Mouse (Mus musculus): ENCODE results near the gene Gne. TPM values are rescaled to one million over a fixed set of nuclear protein-coding genes. Genes with fewer than 3 reads are reported as not detected.

Gne gene
- polyA plus RNA-seq, 1 experiment from 2014 or later: 30.4 TPM

- WGBS: 40% methylated on average over 11 of the region's 11 CpGs
- peak overlapping the region; percentile 38 for H3K4me2 ChIP-seq (replicated peaks; ENCODE audit: low read depth)
- no peak overlapping the region for H3K4me3 ChIP-seq (ENCODE audit: low read depth, low read length)
- TF ChIP-seq CTCF (IDR thresholded peaks at IDR 0.05; ENCODE audit: low read depth): no peak
- no peaks in the 10 kb centered on the region for H3K27me3 ChIP-seq (replicated peaks; ENCODE audit: control insufficient read depth, insufficient read depth, low read length)
- no peak overlapping the region for H3K27ac ChIP-seq (ENCODE audit: low read depth, low read length)
- H3K36me3 ChIP-seq (ENCODE audit: control insufficient read depth, insufficient read depth): no peaks in the 10 kb centered on the region
- no peaks in the 10 kb centered on the region for H3K4me1 ChIP-seq (replicated peaks; ENCODE audit: control insufficient read depth, insufficient read depth, low read length)
- H3K9me3 ChIP-seq (ENCODE audit: control insufficient read depth): no peaks in the 10 kb centered on the region
- H3K9ac ChIP-seq (ENCODE audit: low read depth, low read length): no peak overlapping the region
- no peak for ATAC-seq
Observed at GRCm38 (mm10) chr4:44097576-44098335, 13.8 kb upstream of the Gne start.

- Histone ChIP-seq H3K27me3 (replicated peaks; ENCODE audit: control insufficient read depth, insufficient read depth, low read length) (no peaks in the 10 kb centered on the region), H3K27ac (ENCODE audit: low read depth, low read length) (no peak overlapping the region), H3K9ac (ENCODE audit: low read depth, low read length) (no peak overlapping the region), H3K4me2 (replicated peaks; ENCODE audit: low read depth) (no peak overlapping the region), H3K9me3 (ENCODE audit: control insufficient read depth) (no peaks in the 10 kb centered on the region), H3K36me3 (ENCODE audit: control insufficient read depth, insufficient read depth) (no peaks in the 10 kb centered on the region), H3K4me3 (ENCODE audit: low read depth, low read length) (no peak overlapping the region), H3K4me1 (replicated peaks; ENCODE audit: control insufficient read depth, insufficient read depth, low read length) (no peaks in the 10 kb centered on the region)
- 73% methylated on average over 4 of the region's 4 CpGs for WGBS
- TF ChIP-seq CTCF (IDR thresholded peaks at IDR 0.05; ENCODE audit: low read depth): no peak
- no peak for ATAC-seq
Observed at GRCm38 (mm10) chr4:44094475-44094874, 10.5 kb upstream of the Gne start.

- Histone ChIP-seq H3K9me3 (ENCODE audit: control insufficient read depth) (no peaks in the 10 kb centered on the region), H3K9ac (ENCODE audit: low read depth, low read length) (no peak overlapping the region), H3K36me3 (ENCODE audit: control insufficient read depth, insufficient read depth) (no peaks in the 10 kb centered on the region), H3K27ac (ENCODE audit: low read depth, low read length) (no peak overlapping the region), H3K4me2 (replicated peaks; ENCODE audit: low read depth) (no peak overlapping the region), H3K27me3 (replicated peaks; ENCODE audit: control insufficient read depth, insufficient read depth, low read length) (no peaks in the 10 kb centered on the region), H3K4me1 (replicated peaks; ENCODE audit: control insufficient read depth, insufficient read depth, low read length) (no peaks in the 10 kb centered on the region), H3K4me3 (ENCODE audit: low read depth, low read length) (no peak overlapping the region)
- TF ChIP-seq CTCF (IDR thresholded peaks at IDR 0.05; ENCODE audit: low read depth): no peak
- ATAC-seq: no peak
- WGBS: 68% methylated on average over 11 of the region's 11 CpGs
Observed at GRCm38 (mm10) chr4:44092359-44092758, 8.4 kb upstream of the Gne start.

GRCm38 (mm10) chr4:44085566-44085965, 1.6 kb upstream of the Gne start:
- H3K27me3 ChIP-seq (replicated peaks; ENCODE audit: control insufficient read depth, insufficient read depth, low read length): no peaks in the 10 kb centered on the region
- H3K27ac ChIP-seq (ENCODE audit: low read depth, low read length): no peak overlapping the region
- H3K4me2 ChIP-seq (replicated peaks; ENCODE audit: low read depth): no peak overlapping the region
- no peaks in the 10 kb centered on the region for H3K9me3 ChIP-seq (ENCODE audit: control insufficient read depth)
- no peak for ATAC-seq
- no peaks in the 10 kb centered on the region for H3K4me1 ChIP-seq (replicated peaks; ENCODE audit: control insufficient read depth, insufficient read depth, low read length)
- WGBS: 91% methylated on average over 3 of the region's 3 CpGs
- no peak overlapping the region for H3K4me3 ChIP-seq (ENCODE audit: low read depth, low read length)
- H3K9ac ChIP-seq (ENCODE audit: low read depth, low read length): no peak overlapping the region
- no peaks in the 10 kb centered on the region for H3K36me3 ChIP-seq (ENCODE audit: control insufficient read depth, insufficient read depth)
- no peak for TF ChIP-seq CTCF (IDR thresholded peaks at IDR 0.05; ENCODE audit: low read depth)

- H3K27ac ChIP-seq (ENCODE audit: low read depth, low read length): peak overlapping the region; percentile 30
- H3K4me3 ChIP-seq (ENCODE audit: low read depth, low read length): peak overlapping the region; percentile 19
- no peak overlapping the region for H3K9ac ChIP-seq (ENCODE audit: low read depth, low read length)
- ATAC-seq: peak; percentile 89
- H3K4me1 ChIP-seq (replicated peaks; ENCODE audit: control insufficient read depth, insufficient read depth, low read length): no peaks in the 10 kb centered on the region
- peak overlapping the region; percentile 61 for H3K4me2 ChIP-seq (replicated peaks; ENCODE audit: low read depth)
- peak; percentile 59 for TF ChIP-seq CTCF (IDR thresholded peaks at IDR 0.05; ENCODE audit: low read depth)
- H3K9me3 ChIP-seq (ENCODE audit: control insufficient read depth): no peaks in the 10 kb centered on the region
- WGBS: 59% methylated on average over 13 of the region's 13 CpGs
- H3K36me3 ChIP-seq (ENCODE audit: control insufficient read depth, insufficient read depth): no peaks in the 10 kb centered on the region
- no peaks in the 10 kb centered on the region for H3K27me3 ChIP-seq (replicated peaks; ENCODE audit: control insufficient read depth, insufficient read depth, low read length)
Observed at GRCm38 (mm10) chr4:44084602-44085325, 787 bp upstream of the Gne start.

GRCm38 (mm10) chr4:44078358-44078933, 5.5 kb downstream of the Gne start:
- no peaks in the 10 kb centered on the region for H3K27me3 ChIP-seq (replicated peaks; ENCODE audit: control insufficient read depth, insufficient read depth, low read length)
- no peak overlapping the region for H3K4me3 ChIP-seq (ENCODE audit: low read depth, low read length)
- ATAC-seq: peak; percentile 47; the same call in 1 of the 2 replicates
- TF ChIP-seq CTCF (IDR thresholded peaks at IDR 0.05; ENCODE audit: low read depth): 0 out of 2 replicates have a peak, but pooled peaks have one; percentile 26
- no peak overlapping the region for H3K27ac ChIP-seq (ENCODE audit: low read depth, low read length)
- H3K36me3 ChIP-seq (ENCODE audit: control insufficient read depth, insufficient read depth): no peaks in the 10 kb centered on the region
- H3K4me1 ChIP-seq (replicated peaks; ENCODE audit: control insufficient read depth, insufficient read depth, low read length): no peaks in the 10 kb centered on the region
- H3K9me3 ChIP-seq (ENCODE audit: control insufficient read depth): no peaks in the 10 kb centered on the region
- H3K9ac ChIP-seq (ENCODE audit: low read depth, low read length): no peak overlapping the region
- H3K4me2 ChIP-seq (replicated peaks; ENCODE audit: low read depth): no peak overlapping the region
- 59% methylated on average over 7 of the region's 7 CpGs for WGBS

Data from intestine, postnatal 0 days (tissue).